Mouse (Mus musculus): Measurements from ENCODE around the gene Kif2a.

Gene Kif2a

GRCm38 (mm10) chr13:107021461-107022265 is at the start of gene Kif2a:
TSS of gene Kif2a (minus strand) at chr13:107022126.
- DNase-seq (ENCODE audit: low spot score in 2 of 2): peak; percentile 25 to 30

DNA sequence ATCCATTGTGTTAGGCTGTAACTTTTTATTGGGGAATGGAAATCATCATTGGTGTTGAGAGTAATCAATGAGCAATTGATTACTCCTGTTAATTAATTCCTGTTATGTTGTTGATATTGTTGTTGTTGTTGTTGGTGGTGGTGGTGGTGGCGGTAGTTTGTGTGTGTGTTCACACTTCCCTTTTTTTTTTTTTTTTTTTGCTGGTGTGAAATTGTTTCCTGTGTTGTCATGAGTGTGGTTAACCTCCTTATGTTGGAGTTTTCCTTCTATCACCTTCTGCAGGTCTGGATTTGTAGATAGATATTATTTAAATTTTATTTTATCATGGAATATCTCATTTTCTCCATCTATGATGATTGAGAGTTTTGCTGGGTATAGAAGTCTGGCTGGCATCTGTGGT is 47.1 kb upstream of the Kif2a start:
- DNase-seq (ENCODE audit: low spot score in 2 of 2): no peak

DNA sequence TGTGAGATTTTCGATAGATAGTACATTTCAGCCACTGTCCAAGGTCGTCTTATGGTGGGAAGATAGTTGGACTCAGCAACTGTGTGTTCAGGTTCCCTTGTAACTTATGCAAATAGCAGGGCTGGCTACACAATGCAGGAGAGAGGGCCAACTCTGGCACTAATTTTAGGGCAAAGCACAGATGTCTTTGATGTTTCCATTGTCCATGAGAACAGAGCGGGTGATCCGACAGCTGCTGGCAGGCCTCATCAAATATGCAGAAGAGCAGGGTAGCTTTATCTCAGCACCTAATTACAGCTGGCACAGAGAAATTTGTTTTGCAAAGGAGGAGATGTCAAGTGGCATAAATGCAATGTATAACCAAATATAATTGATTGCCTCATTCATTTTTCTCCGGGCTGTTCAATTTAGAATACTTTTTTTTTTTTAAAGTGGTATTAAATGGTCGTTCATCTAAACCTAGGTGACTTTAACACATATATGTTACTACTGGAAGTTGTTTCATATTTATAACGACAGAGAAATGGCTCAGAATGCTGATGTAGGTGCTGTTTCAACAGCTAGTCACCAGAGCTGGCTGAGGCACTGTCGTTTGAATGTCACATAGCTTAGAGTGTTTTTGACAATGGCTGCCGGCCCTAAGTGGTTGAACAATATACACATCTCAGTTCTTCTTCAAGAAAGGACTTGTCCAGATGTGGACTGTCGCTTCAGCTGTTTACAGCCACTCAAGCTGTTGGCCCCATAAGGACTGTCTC is 43.4 kb upstream of the Kif2a start:
- no peak for DNase-seq (ENCODE audit: low spot score in 2 of 2)

GRCm38 (mm10) chr13:107064263-107064662 is 42.3 kb upstream of the Kif2a start:
- DNase-seq (ENCODE audit: low spot score in 2 of 2): no peak

DNA sequence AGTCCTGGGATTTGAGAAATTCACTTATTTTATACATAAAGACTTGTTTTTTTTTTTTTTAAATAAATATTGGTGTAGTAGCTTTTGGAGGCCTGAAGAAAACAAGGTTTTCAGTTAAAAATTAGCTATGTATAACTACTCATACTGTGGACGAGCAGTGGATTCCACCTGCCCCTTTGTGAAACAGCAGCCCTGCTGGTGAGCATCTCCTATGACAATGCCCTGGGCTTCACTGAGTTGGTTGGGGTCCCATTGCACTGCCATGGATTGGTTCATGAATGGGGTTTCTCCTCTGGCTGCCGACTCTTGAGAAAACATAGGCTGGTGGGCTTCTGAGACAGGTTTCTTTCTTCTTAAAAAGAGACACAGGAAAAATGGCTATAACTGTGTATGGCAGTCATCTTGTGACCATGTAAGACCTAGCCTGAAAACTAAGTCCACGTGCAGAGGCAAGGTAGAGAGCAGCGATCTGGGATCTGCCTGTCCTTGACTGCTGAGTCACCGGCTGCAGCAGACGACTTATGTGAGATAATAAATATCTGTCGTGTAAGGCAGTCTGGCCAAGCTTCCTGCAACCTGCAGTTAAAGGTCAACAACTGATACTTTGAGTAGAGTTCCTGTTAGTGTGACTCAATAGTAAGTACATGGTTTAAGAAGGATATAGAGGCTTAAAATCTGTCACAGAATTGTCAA is 41.3 kb upstream of the Kif2a start:
- DNase-seq (ENCODE audit: low spot score in 2 of 2): no peak

DNA sequence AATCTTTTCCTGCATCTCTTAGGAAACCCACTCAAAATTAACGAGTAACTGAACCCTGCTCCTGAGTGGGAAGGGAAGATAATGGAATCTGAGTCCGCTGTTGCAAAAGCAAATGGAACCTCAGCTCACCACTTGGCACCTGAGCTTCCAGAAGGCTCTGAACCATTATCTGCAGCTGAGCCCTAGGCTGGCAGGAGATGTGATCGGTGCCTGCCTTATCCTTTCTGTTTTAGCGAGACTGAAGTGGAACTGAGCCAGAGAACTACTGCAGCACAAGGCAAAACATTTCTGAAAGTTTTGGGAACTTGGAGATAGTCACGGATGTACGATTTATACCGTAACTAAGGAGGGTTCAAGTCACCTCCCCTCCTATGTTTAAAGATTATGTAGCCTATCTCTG is 38.2 kb upstream of the Kif2a start:
- DNase-seq (ENCODE audit: low spot score in 2 of 2): no peak

GRCm38 (mm10) chr13:107059460-107059859 is 37.5 kb upstream of the Kif2a start:
- DNase-seq (ENCODE audit: low spot score in 2 of 2): no peak

- DNase-seq (ENCODE audit: low spot score in 2 of 2): no peak
These were observed 34.4 kb upstream of the Kif2a start for GRCm38 (mm10) chr13:107056318-107056717.

- no peak for DNase-seq (ENCODE audit: low spot score in 2 of 2)
These were observed 32.6 kb upstream of the Kif2a start for GRCm38 (mm10) chr13:107054496-107054895.

- DNase-seq (ENCODE audit: low spot score in 2 of 2): no peak
These were observed 29.4 kb upstream of the Kif2a start for GRCm38 (mm10) chr13:107051342-107051741.

DNA sequence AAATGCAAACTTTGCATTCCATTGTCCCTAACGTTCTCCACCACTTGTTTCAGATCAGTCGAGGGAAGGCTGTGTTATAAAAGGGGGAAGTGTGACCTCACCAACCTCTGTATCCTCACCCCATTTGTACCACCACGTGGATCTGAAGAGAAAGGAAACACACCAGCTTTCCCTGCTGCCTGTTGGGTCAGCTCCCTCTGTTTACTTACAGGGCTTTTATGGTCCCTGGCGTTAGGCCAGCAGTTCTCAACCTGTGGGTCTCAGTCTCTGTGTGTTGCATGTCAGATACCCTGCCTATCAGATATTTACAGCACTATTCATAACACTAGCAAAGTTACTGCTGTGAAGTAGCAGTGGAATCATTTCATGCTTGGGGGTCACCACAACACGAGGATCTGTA is 22.3 kb upstream of the Kif2a start:
- DNase-seq (ENCODE audit: low spot score in 2 of 2): no peak

DNA sequence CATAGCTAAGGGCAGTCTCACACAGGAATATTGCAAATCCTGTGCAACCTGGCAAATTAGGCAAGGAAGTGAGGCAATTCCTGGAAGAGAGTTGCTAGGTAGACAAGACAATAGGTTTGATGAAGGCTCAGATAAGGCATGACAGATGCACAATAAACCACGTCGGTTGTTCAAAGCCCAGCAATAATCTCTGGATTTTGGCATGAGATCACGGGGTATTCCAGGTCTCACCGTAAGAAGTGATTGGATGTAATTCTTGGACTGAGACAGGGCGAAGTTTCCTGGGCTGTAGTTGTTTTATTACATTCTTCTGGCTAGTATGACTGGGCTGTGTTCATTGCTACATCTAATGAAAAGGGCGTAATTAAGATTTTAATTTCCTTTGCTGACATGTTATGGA is 20.6 kb upstream of the Kif2a start:
- DNase-seq (ENCODE audit: low spot score in 2 of 2): no peak

GRCm38 (mm10) chr13:107039493-107039892 is 17.6 kb upstream of the Kif2a start:
- DNase-seq (ENCODE audit: low spot score in 2 of 2): no peak

DNA sequence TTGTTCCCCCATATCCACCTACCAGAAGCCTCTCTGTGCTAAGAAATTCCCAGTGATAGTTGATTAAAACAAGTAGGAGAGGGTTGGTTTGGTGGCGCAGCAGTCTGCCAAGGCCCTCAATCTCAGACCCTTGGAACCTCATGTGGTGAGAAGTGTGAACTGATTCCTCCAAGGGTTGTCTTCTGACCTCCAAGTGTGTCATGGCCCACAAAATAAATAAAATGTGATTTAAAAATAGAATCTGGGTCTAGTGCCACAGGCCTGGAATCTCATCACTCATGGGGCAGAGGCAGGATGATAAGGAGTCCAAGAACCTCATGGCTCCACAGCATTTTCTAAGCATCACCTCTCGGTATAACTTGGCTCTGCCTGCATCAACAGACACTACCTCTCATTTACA is 16.4 kb upstream of the Kif2a start:
- DNase-seq (ENCODE audit: low spot score in 2 of 2): no peak

DNA sequence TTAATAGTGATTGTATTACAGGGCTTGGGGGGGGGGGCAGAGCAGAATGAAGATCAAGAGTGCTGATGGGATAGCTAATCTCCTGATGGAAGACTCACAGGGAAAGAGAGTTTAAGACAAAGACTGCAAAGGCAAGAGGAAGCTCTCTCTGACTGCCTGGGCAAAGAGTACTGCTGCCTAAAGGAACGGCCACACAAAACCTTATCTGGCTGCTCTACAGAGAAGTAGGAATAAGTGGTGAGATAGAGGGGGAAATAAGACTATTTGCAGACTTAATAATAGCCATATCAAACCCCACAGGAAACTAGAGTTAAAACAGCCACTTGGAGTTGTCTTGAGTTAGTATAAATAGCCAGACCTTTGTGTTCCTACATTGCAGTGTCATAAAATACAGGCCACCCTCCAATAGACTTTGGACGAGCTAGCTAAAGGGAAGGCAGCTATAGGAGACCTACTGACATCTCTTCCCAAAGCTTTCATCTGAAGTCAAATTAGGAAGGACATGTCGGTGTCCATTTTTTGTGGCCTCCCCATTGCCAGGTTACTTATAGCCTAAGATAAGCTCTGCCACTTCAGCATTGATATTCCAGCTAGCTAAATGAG is 13.7 kb upstream of the Kif2a start:
- no peak for DNase-seq (ENCODE audit: low spot score in 2 of 2)

DNA sequence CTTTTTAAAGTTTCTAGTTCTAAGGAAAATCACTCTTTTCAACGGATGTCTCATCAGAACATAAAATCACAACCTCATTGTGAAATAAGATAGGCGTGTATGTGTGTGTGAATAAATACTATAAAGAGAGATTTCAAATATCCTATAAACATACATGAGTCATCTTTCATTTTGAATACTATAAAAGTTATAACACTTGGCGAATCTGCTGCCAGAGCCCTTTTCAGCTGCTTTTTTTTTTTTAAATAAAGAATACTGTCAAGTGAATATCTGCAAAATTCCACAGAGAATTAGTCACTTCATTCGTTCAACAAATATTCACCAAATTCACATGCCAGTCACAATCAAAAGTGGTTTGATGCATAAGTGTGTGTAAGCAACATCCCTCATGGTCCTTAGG is 13.2 kb upstream of the Kif2a start:
- no peak for DNase-seq (ENCODE audit: low spot score in 2 of 2)

DNA sequence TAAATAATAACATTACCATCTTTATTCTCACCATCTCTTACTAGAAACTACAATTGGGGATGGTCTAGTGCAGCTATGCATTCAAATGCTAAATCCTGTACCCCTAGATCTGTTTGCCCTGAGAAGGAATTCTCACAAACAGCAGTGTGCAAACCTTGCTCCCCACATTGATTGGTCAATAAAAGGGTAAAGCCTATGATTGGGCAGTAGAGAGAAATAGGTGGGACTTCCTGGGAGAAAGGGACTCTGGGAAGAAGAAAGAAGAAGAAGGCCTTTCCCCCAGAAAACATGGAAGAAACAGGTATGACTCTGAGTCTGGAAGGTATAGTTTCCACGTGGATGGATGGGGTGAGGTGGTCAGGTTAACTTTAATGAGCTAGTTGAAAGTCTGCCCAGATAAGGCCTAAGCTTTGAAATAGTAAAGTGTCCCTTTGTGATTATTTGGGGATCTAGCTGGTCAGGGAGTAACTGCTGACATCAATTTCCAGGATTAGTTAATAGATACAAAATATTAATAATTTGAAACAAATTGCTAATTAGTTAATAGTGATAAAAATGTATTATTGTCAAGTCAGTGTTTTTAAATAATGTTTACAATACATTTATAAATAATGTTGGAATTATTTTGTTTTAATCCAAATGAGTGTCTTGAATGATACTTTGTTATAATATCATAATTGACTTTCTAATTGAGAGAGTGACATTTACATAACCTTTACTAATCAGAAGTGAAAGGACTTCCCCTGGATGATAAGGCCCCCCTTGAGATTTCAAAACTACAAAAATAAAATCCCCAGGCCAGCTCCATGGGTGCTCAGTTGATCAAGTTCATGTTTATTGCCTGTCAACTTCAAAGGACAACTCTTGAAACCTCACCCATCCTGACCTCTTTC is 12.3 kb upstream of the Kif2a start:
- DNase-seq (ENCODE audit: low spot score in 2 of 2): no peak

- no peak for DNase-seq (ENCODE audit: low spot score in 2 of 2)
These were observed 9.3 kb upstream of the Kif2a start for GRCm38 (mm10) chr13:107031228-107031627.

DNA sequence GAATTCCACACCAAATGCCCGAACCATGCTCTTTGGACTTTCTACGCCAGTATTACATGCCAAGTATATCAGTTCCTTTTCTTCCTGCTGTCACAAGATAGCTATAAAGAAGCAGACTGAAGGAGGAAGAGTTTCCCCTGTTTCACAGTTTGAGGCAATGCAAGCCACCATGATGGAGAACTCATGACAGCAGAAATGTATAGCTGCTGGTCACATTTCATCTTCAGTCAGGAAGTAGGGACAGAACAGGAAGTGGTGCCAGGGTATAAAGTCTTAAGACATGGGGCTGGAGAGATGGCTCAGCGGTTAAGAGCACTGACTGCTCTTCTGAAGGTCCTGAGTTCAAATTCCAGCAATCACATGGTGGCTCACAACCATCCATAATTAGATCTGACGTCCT is 5.3 kb upstream of the Kif2a start:
- DNase-seq (ENCODE audit: low spot score in 2 of 2): no peak

DNA sequence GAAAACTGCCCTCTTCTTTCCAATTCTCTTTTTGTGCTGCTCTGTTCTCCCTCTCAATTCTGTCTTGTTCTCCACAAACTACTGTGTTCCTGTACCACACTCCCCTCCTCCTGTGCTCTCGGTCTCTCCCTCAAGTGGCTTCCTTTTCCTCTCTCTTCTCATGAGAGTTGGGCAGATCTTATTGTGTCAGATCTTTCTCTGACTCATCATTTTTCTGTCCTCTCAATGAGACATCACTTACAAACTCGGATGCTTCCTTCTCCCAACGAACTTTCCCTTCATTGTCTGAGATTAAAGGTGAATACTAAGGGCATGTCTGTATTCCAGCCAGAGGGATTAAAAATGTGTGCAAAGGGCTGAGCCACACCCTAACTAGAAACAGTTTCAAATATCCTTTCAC is 3.7 kb upstream of the Kif2a start:
- no peak for DNase-seq (ENCODE audit: low spot score in 2 of 2)

Measured in frontal cortex, postnatal 14 days (tissue).